Mouse (Mus musculus) thymus, postnatal 14 days (tissue): Measurements from ENCODE around the gene Ccnq.
"Not testable (repeated sequence)": the region's sequence is repeated elsewhere in the genome, so short reads cannot be mapped to it uniquely, and the experiment has no call there.

Experiments used
- DNase-seq: peaks from one replicate; pipeline ENCODE4 v3.0.0; 2021

Gene Ccnq

GRCm38 (mm10) chr11:78761086-78761485, 9.6 kb upstream of the Ccnq start:
- DNase-seq, result no peak

- DNase-seq, result no peak
These were observed 3.8 kb upstream of the Ccnq start for GRCm38 (mm10) chr11:78755299-78755698.

GRCm38 (mm10) chr11:78754177-78754576, 2.6 kb upstream of the Ccnq start:
- DNase-seq, result not testable (repeated sequence)

- DNase-seq, result no peak
These were observed 1.7 kb upstream of the Ccnq start for GRCm38 (mm10) chr11:78753183-78753582.

- no peak for DNase-seq
These were observed 294 bp upstream of the Ccnq start for GRCm38 (mm10) chr11:78751843-78752203.

GRCm38 (mm10) chr11:78746264-78746663, 5.3 kb downstream of the Ccnq start:
- no peak for DNase-seq

- no peak for DNase-seq
These were observed 6.1 kb downstream of the Ccnq start for GRCm38 (mm10) chr11:78745475-78745874.

- no peak for DNase-seq
These were observed 9.1 kb downstream of the Ccnq start for GRCm38 (mm10) chr11:78742461-78742860.

GRCm38 (mm10) chr11:78741958-78742357, 9.6 kb downstream of the Ccnq start:
- no peak for DNase-seq

GRCm38 (mm10) chr11:78739361-78739760, 12.2 kb downstream of the Ccnq start:
- DNase-seq, result no peak

- no peak for DNase-seq
These were observed 14.6 kb downstream of the Ccnq start for GRCm38 (mm10) chr11:78736877-78737408.

GRCm38 (mm10) chr11:78735168-78735567, 16.4 kb downstream of the Ccnq start:
- no peak for DNase-seq

GRCm38 (mm10) chr11:78732619-78733018, 18.9 kb downstream of the Ccnq start:
- no peak for DNase-seq

GRCm38 (mm10) chr11:78730902-78731301, 20.6 kb downstream of the Ccnq start:
- DNase-seq, result no peak

- no peak for DNase-seq
These were observed 23.5 kb downstream of the Ccnq start for GRCm38 (mm10) chr11:78728041-78728440.

- DNase-seq, result no peak
These were observed 25.2 kb downstream of the Ccnq start for GRCm38 (mm10) chr11:78726366-78726765.

- no peak for DNase-seq
These were observed 26.7 kb downstream of the Ccnq start for GRCm38 (mm10) chr11:78724792-78725191.

- no peak for DNase-seq
These were observed 30.1 kb downstream of the Ccnq start for GRCm38 (mm10) chr11:78721419-78721818.

GRCm38 (mm10) chr11:78717655-78718054, 33.9 kb downstream of the Ccnq start:
- no peak for DNase-seq

GRCm38 (mm10) chr11:78708642-78709041, 42.9 kb downstream of the Ccnq start:
- no peak for DNase-seq

GRCm38 (mm10) chr11:78706026-78706425, 45.5 kb downstream of the Ccnq start:
- no peak for DNase-seq

GRCm38 (mm10) chr11:78703085-78703484, 48.4 kb downstream of the Ccnq start:
- DNase-seq, result no peak

GRCm38 (mm10) chr11:78702319-78702718, 49.2 kb downstream of the Ccnq start:
- DNase-seq, result no peak
